Mouse (Mus musculus): Measurements from ENCODE around the gene Dop1b. TPM values are rescaled to one million over a fixed set of nuclear protein-coding genes. Genes with fewer than 3 reads are reported as not detected.
"Not testable (repeated sequence)": the region's sequence is repeated elsewhere in the genome, so short reads cannot be mapped to it uniquely, and the experiment has no call there.

The Dop1b gene
- polyA plus RNA-seq, 1 experiment = not detected

DNA sequence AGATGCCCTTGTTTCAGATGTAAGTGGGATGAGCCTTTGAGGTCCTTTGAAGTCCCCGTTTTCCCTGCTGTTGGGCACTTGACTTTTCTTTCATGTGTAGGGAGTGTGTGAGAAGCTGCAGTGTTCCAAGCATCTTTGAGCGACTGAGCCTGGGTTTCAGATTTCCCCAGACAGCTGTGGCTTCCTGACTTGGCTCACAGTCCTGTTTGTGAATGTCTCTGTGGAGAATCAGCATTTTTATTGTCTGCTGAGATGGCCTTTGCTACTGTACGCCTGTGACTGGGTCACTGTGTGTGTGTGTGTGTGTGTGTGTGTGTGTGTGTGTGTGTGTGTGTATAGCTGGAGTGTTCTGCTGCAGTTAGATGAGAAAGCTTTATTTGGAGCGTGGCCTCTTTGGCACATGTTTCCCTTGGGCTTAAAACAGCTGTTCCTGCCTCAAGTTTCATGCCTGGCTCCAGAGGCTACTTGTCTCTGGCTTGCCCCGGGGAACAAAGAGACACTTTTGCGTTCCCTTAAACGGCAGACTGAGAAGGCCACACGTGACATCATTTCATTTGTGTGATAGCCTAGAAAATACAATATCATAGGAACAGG lies 96.4 kb downstream of the Dop1b start:
- TF ChIP-seq CTCF (IDR thresholded peaks at IDR 0.05; ENCODE audit: insufficient read depth, low read depth, low read length) (no peak), POLR2A (IDR thresholded peaks at IDR 0.05; ENCODE audit: insufficient read depth, low read depth, low read length) (no peak)
- Histone ChIP-seq H3K4me1 (ENCODE audit: control insufficient read depth, insufficient read depth, low read length) (no peaks in the 10 kb centered on the region), H3K27ac (ENCODE audit: insufficient read depth, low read depth, low read length) (no peak overlapping the region), H3K4me3 (ENCODE audit: insufficient read depth, low read depth, low read length) (no peak overlapping the region)
- 54% methylated on average over 8 of the region's 8 CpGs for WGBS

DNA sequence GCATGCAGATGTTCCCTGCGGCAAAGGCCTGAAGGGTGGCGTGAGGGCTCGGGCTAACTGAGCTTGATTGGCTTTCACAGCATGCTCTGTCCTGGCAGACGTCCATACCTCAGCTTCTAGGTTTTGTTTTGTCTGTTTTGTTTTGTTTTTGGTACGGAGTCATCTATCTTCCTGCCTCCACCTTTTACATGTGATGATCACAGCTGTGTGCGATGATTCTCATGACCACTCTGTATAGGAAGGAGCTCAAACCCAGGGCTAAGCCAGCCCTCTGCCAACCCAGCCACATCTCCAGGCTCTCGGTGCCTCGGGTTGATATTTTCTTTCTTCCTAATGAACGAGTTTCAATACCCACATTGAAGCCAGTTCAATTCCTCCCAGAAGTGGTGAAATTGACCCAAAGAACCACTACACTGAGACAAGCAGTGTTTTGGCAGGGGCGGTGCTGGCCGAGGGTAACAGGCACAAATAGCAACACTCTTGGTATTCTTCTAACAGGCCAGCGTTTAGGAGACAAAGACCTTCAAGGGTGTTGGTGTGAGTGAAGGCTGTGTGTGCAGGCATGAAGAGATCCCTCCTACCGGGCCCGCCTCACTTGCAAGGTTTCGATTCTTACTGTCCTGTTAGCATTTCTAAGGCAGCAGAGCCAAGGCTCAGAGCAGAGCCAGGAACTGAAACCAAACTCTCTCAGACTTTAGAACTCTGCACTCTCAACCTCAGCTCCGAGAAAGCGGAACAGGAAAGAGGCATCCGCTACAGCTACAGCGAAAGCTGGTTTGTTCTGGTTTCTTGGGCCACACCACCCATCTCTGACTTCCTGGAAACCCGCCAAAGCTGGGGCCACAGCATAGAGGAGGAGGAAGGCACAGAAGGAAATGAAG lies 104.4 kb downstream of the Dop1b start:
- no peak for TF ChIP-seq POLR2A (IDR thresholded peaks at IDR 0.05; ENCODE audit: insufficient read depth, low read depth, low read length)
- no peak for TF ChIP-seq CTCF (IDR thresholded peaks at IDR 0.05; ENCODE audit: insufficient read depth, low read depth, low read length)
- peaks cover 5% of the 10 kb centered on the region for H3K4me1 ChIP-seq (ENCODE audit: control insufficient read depth, insufficient read depth, low read length)
- H3K27ac ChIP-seq (ENCODE audit: insufficient read depth, low read depth, low read length) = peak overlapping the region; percentile 29
- 44% methylated on average over 20 of the region's 20 CpGs for WGBS
- H3K4me3 ChIP-seq (ENCODE audit: insufficient read depth, low read depth, low read length) = peak overlapping the region; percentile 5; the same call in 1 of the 2 replicates

DNA sequence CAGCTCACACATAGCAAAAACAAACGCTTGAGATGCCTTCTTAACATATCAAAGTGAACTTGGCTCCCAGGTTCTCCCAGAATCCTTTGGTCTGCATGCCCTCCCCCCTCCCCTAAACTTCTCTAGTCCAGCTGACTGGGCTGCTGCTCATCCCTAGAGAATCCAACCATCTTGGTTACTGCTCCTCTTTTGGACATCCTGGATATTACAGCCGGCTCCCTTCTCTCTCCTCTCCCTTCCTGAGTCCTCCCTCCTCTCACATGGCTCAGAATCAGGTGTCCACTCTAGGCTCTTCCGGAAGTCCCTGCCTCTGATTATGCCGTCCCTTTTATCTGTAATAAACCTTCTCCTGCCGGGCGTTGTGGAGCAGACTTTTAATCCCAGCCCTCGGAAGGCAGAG lies 105.2 kb downstream of the Dop1b start:
- peak overlapping the region; percentile 29; the same call in 1 of the 2 replicates for H3K27ac ChIP-seq (ENCODE audit: insufficient read depth, low read depth, low read length)
- 79% methylated on average over 7 of the region's 7 CpGs for WGBS
- no peak for TF ChIP-seq POLR2A (IDR thresholded peaks at IDR 0.05; ENCODE audit: insufficient read depth, low read depth, low read length)
- no peak for TF ChIP-seq CTCF (IDR thresholded peaks at IDR 0.05; ENCODE audit: insufficient read depth, low read depth, low read length)

DNA sequence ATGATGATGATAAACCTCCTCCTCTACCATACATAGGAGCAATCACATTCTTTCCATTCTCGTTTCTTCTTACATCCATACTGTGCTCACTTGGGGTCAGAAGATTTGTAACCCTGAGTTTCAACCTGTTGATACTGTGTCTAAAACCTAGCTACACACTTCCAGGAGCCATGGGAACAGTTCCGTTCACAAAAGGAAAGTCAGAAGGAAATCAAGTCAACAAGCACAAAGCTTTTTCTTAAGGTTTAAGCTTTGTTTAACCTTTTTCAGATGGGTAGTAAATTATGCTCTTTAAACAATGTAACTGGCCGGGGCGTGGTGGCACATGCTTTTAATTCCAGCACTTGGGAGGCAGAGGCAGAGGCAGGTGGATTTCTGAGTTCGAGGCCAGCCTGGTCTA lies 105.7 kb downstream of the Dop1b start:
- Histone ChIP-seq H3K4me1 (ENCODE audit: control insufficient read depth, insufficient read depth, low read length) (peaks cover 5% of the 10 kb centered on the region), H3K27ac (ENCODE audit: insufficient read depth, low read depth, low read length) (no peak overlapping the region), H3K4me3 (ENCODE audit: insufficient read depth, low read depth, low read length) (no peak overlapping the region)
- TF ChIP-seq CTCF (IDR thresholded peaks at IDR 0.05; ENCODE audit: insufficient read depth, low read depth, low read length) (no peak), POLR2A (IDR thresholded peaks at IDR 0.05; ENCODE audit: insufficient read depth, low read depth, low read length) (no peak)
- WGBS = 94% methylated on average over 5 of the region's 5 CpGs

More for the DNA sequence above, 105.2 kb downstream of the Dop1b start:
- Histone ChIP-seq H3K4me1 (ENCODE audit: control insufficient read depth, insufficient read depth, low read length) (peaks cover 5% of the 10 kb centered on the region), H3K4me3 (ENCODE audit: insufficient read depth, low read depth, low read length) (no peak overlapping the region)

DNA sequence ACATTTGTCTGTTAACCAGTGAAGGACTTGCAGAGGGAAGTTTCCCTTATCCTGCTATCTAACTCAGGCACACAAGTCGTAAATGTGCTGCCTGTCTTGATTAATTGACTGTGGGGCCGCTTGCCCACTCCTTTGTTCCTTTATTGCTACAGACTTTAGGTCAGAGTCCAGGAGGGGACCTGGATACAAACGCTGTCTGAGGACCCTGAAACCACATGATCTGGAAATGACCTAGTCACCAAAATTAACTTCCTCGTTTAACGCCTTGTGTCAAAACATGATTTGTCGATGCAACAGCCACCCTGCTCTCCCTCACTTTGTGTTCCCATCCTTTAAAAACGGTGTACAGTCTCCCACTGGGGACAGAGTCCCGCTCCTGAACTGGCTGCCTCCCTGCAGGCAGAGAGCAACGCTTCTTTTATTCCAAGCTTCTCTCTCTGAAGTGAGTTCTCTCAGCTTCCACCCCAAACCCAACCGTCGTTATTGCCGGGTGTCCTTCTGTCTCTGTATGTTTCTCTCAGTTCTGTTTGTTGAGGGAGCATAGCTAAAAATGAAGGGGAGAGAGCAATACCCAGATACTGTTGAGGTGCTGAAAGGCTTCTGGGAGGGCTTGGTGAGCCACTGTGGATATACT lies 107.1 kb downstream of the Dop1b start:
- Histone ChIP-seq H3K27ac (ENCODE audit: insufficient read depth, low read depth, low read length) (no peak overlapping the region), H3K4me1 (ENCODE audit: control insufficient read depth, insufficient read depth, low read length) (peaks cover 5% of the 10 kb centered on the region), H3K4me3 (ENCODE audit: insufficient read depth, low read depth, low read length) (no peak overlapping the region)
- WGBS = 42% methylated on average over 12 of the region's 12 CpGs
- TF ChIP-seq CTCF (IDR thresholded peaks at IDR 0.05; ENCODE audit: insufficient read depth, low read depth, low read length) (no peak), POLR2A (IDR thresholded peaks at IDR 0.05; ENCODE audit: insufficient read depth, low read depth, low read length) (no peak)

DNA sequence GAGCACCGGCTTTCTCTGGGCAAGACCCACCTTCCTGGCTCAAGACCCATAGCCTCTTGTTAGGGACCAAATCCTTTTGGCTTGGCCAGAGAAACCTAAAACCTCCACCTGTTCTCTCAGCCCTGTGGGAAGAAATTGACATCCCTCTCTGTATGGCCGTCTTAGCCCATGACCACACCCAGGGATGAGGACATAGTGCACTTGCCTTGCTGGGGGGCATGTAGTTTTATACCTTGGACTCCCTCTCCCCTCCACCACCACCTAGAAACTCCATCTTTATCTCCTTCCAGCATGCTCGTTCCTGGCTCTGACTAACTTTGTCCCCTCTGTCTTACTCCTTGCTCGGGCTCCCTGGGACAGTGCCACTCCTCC lies 107.6 kb downstream of the Dop1b start:
- H3K4me1 ChIP-seq (ENCODE audit: control insufficient read depth, insufficient read depth, low read length) = peaks cover 5% of the 10 kb centered on the region
- WGBS = 83% methylated on average over 4 of the region's 4 CpGs
- H3K27ac ChIP-seq (ENCODE audit: insufficient read depth, low read depth, low read length) = no peak overlapping the region
- TF ChIP-seq POLR2A (IDR thresholded peaks at IDR 0.05; ENCODE audit: insufficient read depth, low read depth, low read length) (no peak), CTCF (IDR thresholded peaks at IDR 0.05; ENCODE audit: insufficient read depth, low read depth, low read length) (no peak)
- no peak overlapping the region for H3K4me3 ChIP-seq (ENCODE audit: insufficient read depth, low read depth, low read length)

DNA sequence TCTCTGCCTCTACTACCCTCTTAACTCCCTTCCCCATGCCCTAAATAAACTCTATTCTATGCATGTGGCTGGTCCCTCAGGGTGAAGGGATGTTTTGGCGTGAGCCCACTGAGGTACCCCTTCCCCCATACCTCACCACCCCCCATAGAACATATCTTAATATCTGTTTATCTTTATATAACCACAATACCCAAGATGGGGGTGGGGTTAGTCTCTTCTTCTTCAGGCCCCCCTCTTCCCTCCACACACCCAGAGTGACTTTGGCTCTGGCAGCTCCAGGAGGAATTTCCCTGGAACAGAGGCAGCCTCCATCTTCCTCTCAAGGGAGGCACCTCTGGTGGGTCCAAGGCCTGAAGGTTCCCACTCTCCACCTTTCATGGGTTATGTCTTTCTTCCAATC lies 108.3 kb downstream of the Dop1b start:
- WGBS = 94% methylated on average over 1 of the region's 1 CpGs
- H3K4me3 ChIP-seq (ENCODE audit: insufficient read depth, low read depth, low read length) = no peak overlapping the region
- peaks cover 5% of the 10 kb centered on the region for H3K4me1 ChIP-seq (ENCODE audit: control insufficient read depth, insufficient read depth, low read length)
- no peak overlapping the region for H3K27ac ChIP-seq (ENCODE audit: insufficient read depth, low read depth, low read length)
- no peak for TF ChIP-seq CTCF (IDR thresholded peaks at IDR 0.05; ENCODE audit: insufficient read depth, low read depth, low read length)

DNA sequence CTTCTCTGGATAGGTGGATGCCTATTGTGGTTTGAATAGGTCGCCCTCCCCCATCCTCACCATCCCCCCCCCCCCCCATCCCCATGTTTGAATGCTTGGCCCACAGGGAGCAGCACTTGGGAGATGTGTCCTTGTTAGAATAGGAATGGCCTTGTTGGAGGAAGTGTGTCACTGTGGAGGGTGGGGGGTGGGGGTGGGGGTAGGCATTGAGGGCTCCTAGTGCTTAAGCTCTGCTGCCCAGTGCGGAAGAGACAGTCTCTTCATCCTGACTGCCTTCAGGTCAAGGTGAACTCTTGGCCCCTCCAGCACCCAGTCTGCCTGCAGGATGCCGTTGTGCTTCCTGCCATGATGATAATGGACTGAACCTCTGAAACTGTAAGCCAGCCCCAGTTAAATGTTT lies 110.0 kb downstream of the Dop1b start:
- no peak overlapping the region for H3K4me3 ChIP-seq (ENCODE audit: insufficient read depth, low read depth, low read length)
- WGBS = 79% methylated on average over 3 of the region's 3 CpGs
- H3K27ac ChIP-seq (ENCODE audit: insufficient read depth, low read depth, low read length) = no peak overlapping the region
- no peaks in the 10 kb centered on the region for H3K4me1 ChIP-seq (ENCODE audit: control insufficient read depth, insufficient read depth, low read length)
- TF ChIP-seq POLR2A (IDR thresholded peaks at IDR 0.05; ENCODE audit: insufficient read depth, low read depth, low read length) = no peak
- TF ChIP-seq CTCF (IDR thresholded peaks at IDR 0.05; ENCODE audit: insufficient read depth, low read depth, low read length) = no peak

DNA sequence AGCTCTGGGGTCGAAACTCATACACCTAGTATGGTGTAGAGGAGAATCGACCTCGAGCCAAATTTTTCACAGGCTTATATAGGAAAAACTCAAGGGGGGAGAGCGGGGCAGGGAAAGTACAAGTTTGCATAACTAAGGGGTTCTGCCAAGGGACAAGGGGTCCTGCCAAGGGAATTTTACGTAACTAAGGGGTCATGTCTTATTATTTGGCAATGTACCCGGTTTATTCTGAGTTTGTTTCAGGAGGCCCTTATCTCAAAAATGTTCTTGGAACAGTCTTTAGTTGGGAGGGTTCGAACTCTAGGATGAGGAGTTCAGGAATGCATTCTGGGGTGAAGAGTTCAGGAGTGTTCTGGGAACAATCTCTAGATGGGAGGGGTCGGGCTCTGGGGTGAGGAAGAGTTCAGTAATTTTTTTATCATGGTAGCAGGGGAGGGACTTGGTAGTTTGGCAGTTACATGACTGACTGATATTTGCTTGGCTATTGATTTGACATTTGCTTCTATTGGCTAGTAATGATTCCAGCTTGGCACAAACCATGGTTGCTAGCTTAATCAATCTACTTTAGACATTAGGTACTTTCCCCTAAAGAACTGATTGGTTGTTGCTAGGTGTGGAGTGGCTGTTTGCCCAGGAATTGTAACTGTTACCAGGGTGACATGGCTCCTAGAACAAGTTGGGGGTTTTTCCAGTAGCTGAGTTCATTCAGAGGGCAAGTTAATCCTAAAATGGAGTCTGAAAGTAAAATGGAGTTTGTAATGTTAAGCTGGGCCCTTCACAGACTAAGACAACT lies 110.9 kb downstream of the Dop1b start:
- not testable (repeated sequence) for H3K27ac ChIP-seq (ENCODE audit: insufficient read depth, low read depth, low read length); H3K4me3 ChIP-seq (ENCODE audit: insufficient read depth, low read depth, low read length); H3K4me1 ChIP-seq (ENCODE audit: control insufficient read depth, insufficient read depth, low read length)
- 92% methylated on average over 5 of the region's 8 CpGs for WGBS

Data from olfactory bulb, adult 2 months (tissue).